Mouse (Mus musculus) liver, embryonic 13.5 days (tissue): ENCODE measurements around the gene Atxn7l2. TPM values are rescaled to one million over a fixed set of nuclear protein-coding genes. Genes with fewer than 3 reads are reported as not detected.
A peak's percentile ranks its signal among the peaks of the same experiment; 100 is the strongest.

Experiments used
- ATAC-seq: fragments of 200-750 bp; cut with Nextera tagmentation; 2 replicates; pipeline ENCODE4 v1.8.0; 2017; ENCODE audit warnings: low read depth, mild to moderate bottlenecking, moderate number of reproducible peaks, moderate library complexity
- DNase-seq: peaks from one replicate; pipeline ENCODE4 v3.0.0; 2022
- H3K27ac ChIP-seq: fragments of 300-500 bp; sonication (generic); 2 replicates; pipeline ENCODE4 v1.5.1; 2015; ENCODE audit warnings: moderate library complexity, mild to moderate bottlenecking, inconsistent platforms
- H3K27me3 ChIP-seq: fragments of 300-500 bp; sonication (generic); 2 replicates; pipeline ENCODE4 v1.6.1; 2015; ENCODE audit warnings: mild to moderate bottlenecking, inconsistent platforms
- H3K36me3 ChIP-seq: fragments of 300-500 bp; sonication (generic); 2 replicates; pipeline ENCODE4 v1.6.1; 2015; ENCODE audit warnings: mild to moderate bottlenecking, inconsistent platforms
- H3K4me1 ChIP-seq: fragments of 300-500 bp; sonication (generic); replicated peaks from 2 replicates; pipeline ENCODE4 v1.6.1; 2015; ENCODE audit warnings: inconsistent platforms
- H3K4me2 ChIP-seq: fragments of 300-500 bp; sonication (generic); 2 replicates; pipeline ENCODE4 v1.6.1; 2015; ENCODE audit warnings: inconsistent platforms, mild to moderate bottlenecking, moderate library complexity
- H3K4me3 ChIP-seq: fragments of 300-500 bp; sonication (generic); replicated peaks from 2 replicates; pipeline ENCODE4 v1.5.1; 2015; ENCODE audit warnings: mild to moderate bottlenecking, inconsistent platforms
- H3K9ac ChIP-seq: fragments of 300-500 bp; sonication (generic); 2 replicates; pipeline ENCODE4 v1.6.1; 2015; ENCODE audit warnings: mild to moderate bottlenecking, inconsistent platforms
- H3K9me3 ChIP-seq: fragments of 300-500 bp; sonication (generic); replicated peaks from 2 replicates; pipeline ENCODE4 v1.6.1; 2016; ENCODE audit warnings: inconsistent platforms
- WGBS: fragments of 180-500 bp; shearing (Covaris S2); methylation state at CpG from one replicate; pipeline ENCODE4 v1.1.7; 2015; ENCODE audit not compliant: insufficient replicate concordance; 5-methylcytosine and 5-hydroxymethylcytosine counted together
- polyA plus RNA-seq: library from polyadenylated mRNA; unstranded; fragments of >200 nt; fragmentation: Nextera tagmentation; extraction: Ambion mirVana; gene quantifications from 2 replicates; pipeline ENCODE4 v1.2.1, GENCODE M21; 2015

The Atxn7l2 gene
- polyA plus RNA-seq, 1 experiment from 2014 or later: 3.1 TPM

GRCm38 (mm10) chr3:108225711-108226557 is 15.2 kb upstream of the Atxn7l2 start:
- Histone ChIP-seq H3K4me1 (peaks cover 10% of the 10 kb centered on the region), H3K4me2 (peak overlapping the region; percentile 59), H3K4me3 (peak overlapping the region; percentile 45), H3K27ac (no peak overlapping the region), H3K9me3 (no peaks in the 10 kb centered on the region), H3K36me3 (no peaks in the 10 kb centered on the region), H3K9ac (0 out of 2 replicates have a peak overlapping the region, but pooled peaks have one; percentile 9), H3K27me3 (peaks cover 89% of the 10 kb centered on the region)
- 4% methylated on average over 65 of the region's 67 CpGs for WGBS
- ATAC-seq (no peak), DNase-seq (no peak)

DNA sequence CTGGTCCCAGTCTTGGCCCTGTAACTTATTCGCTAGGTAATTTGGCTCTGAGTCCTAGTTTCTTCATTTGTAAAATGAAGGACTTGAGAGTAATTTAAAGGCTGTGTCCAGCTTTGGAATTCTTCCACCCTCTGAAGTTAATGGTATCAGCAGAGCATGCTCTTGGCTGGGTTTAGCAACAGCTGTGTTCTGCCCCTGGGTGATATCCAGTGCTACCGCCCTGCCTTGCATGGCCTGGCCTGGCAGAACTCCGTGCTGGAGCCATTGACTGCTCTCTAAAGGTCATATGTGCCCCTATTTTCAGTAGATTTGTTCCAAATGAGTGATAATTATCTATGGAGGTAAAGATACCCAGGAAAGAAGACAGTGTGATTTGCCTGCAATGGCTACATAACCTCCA is 9.9 kb upstream of the Atxn7l2 start:
- H3K27ac ChIP-seq: no peak overlapping the region
- DNase-seq (no peak), ATAC-seq (no peak)
- H3K4me1 ChIP-seq: no peaks in the 10 kb centered on the region
- no peak overlapping the region for H3K4me2 ChIP-seq
- no peaks in the 10 kb centered on the region for H3K9me3 ChIP-seq
- H3K4me3 ChIP-seq: no peak overlapping the region
- H3K36me3 ChIP-seq: no peaks in the 10 kb centered on the region
- H3K9ac ChIP-seq: no peak overlapping the region
- 68% methylated on average over 3 of the region's 3 CpGs for WGBS
- peaks cover 75% of the 10 kb centered on the region for H3K27me3 ChIP-seq

DNA sequence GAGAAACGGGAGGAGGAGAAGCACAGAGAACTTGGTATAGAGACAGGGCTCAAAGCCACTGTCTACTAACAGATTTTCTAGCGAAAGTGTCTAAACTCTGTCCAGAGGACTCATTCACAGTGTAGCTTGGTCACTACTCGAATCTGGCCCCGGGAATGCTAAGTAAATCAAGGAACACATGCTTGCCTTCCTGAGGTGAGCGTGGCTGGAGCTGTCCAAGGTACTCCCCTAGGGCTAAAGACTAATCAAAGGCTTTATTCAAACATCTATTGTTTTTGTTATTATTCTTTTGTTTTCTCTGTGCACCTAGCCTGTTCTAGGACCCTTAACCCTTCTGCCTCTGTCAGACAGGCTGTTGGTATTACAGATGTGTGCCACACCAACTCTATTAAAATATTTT is 4.0 kb upstream of the Atxn7l2 start:
- no peak overlapping the region for H3K9ac ChIP-seq
- H3K4me3 ChIP-seq: no peak overlapping the region
- no peaks in the 10 kb centered on the region for H3K36me3 ChIP-seq
- H3K27me3 ChIP-seq: peaks cover 42% of the 10 kb centered on the region
- 12% methylated on average over 5 of the region's 5 CpGs for WGBS
- H3K27ac ChIP-seq: no peak overlapping the region
- no peak for ATAC-seq
- H3K4me1 ChIP-seq: peaks cover 11% of the 10 kb centered on the region
- no peak overlapping the region for H3K4me2 ChIP-seq
- no peaks in the 10 kb centered on the region for H3K9me3 ChIP-seq
- DNase-seq: no peak

DNA sequence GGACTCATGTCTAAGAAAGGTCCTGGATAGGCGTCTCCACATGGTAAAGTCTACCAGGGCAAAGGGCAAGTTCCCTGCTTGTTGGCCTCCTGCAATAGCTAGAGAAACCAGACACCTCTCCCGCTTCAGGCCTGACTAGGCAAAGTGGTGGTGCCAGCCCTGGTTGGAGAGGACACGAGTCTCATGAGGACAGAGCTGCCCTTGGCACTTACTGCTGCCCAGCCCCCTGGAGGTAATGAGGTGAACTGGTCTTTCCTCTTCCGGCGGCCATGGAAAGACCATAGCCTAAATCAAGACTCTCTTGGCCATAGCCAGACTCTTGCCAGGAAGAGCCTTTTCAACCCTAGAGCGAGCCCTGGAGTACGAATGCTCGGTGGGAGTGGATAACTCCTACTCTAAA is 1.7 kb upstream of the Atxn7l2 start:
- Histone ChIP-seq H3K27ac (no peak overlapping the region), H3K4me3 (no peak overlapping the region), H3K9me3 (no peaks in the 10 kb centered on the region), H3K4me2 (no peak overlapping the region), H3K36me3 (no peaks in the 10 kb centered on the region), H3K27me3 (peaks cover 33% of the 10 kb centered on the region), H3K4me1 (peaks cover 29% of the 10 kb centered on the region), H3K9ac (no peak overlapping the region)
- 71% methylated on average over 8 of the region's 8 CpGs for WGBS
- ATAC-seq: no peak
- DNase-seq: no peak

GRCm38 (mm10) chr3:108211845-108212244 is 1.1 kb upstream of the Atxn7l2 start:
- 72% methylated on average over 6 of the region's 6 CpGs for WGBS
- H3K4me2 ChIP-seq: 0 out of 2 replicates have a peak overlapping the region, but pooled peaks have one; percentile 97
- no peak overlapping the region for H3K27ac ChIP-seq
- peaks cover 4% of the 10 kb centered on the region; the same call in 1 of the 2 replicates for H3K36me3 ChIP-seq
- DNase-seq (no peak), ATAC-seq (no peak)
- no peak overlapping the region for H3K4me3 ChIP-seq
- H3K9ac ChIP-seq: no peak overlapping the region
- peaks cover 31% of the 10 kb centered on the region for H3K27me3 ChIP-seq
- H3K9me3 ChIP-seq: no peaks in the 10 kb centered on the region
- peaks cover 29% of the 10 kb centered on the region for H3K4me1 ChIP-seq

DNA sequence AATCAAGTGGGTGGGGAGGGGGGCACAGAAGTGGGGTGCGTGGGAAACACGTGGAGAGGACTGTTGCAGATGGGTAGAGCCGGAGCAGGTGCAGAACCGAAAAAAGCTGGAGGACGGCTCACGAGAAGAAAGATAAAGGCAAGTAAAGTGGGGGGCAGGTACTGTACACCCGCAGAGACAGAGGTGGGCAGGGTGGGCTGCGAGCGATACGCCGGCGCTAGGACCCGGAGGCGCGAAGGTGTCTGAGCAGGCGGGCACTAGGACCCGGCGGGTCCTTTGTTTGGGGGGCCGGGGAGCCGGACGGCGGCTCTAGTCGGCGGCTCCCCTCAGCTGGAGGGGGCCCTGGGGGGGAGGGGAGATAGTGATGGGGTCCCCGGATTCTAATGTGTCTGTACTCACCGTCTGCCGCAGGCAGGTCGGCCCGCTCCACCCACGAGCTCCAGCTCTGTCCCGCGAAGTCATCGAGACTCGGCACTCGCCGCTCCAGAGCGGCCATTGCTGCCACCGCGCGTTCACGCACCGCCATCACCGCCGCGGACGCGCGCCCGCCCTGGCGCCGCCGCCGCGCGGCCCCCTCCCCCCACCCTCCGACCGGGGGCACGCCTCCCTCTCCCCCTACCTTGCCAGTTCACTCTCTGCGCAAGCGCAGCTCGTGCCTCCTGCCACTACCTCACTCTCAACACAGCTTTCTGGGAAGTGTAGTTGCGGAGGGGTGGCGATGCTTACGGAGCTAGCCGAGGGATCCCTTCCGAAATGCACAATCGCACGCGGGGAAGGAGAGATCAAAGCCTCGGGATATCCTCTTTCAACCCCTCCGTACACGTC is 576 bp downstream of the Atxn7l2 start:
- H3K9ac ChIP-seq: peak overlapping the region; percentile 82
- H3K4me2 ChIP-seq: peak overlapping the region; percentile 97
- no peaks in the 10 kb centered on the region for H3K9me3 ChIP-seq
- peaks cover 20% of the 10 kb centered on the region for H3K36me3 ChIP-seq
- under 1% methylated on average over 71 of the region's 72 CpGs for WGBS
- peak overlapping the region; percentile 75 for H3K27ac ChIP-seq
- DNase-seq (peak; percentile 82), ATAC-seq (peak; percentile 91)
- H3K27me3 ChIP-seq: peaks cover 22% of the 10 kb centered on the region
- peak overlapping the region; percentile 76 for H3K4me3 ChIP-seq
- peaks cover 31% of the 10 kb centered on the region for H3K4me1 ChIP-seq

DNA sequence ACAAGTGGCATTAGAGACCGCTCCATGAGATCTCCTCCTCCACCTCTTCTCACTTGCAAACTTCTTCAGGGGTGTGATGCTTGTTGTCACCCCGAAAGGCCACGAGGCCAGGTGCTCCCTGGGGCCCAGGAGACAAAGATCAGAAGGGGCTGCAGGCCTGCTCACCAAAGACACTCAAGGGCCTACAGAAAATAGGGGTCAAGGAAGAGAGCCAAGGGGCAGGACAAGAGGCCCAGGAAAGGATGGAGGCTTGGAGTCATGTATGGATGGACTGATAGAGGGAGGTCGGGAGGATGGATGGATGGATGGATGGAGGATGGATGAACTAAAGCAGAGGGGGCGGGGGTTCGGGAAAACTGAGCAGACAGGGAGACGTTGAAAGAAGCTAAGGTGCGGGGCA is 1.2 kb downstream of the Atxn7l2 start:
- no peak overlapping the region for H3K27ac ChIP-seq
- ATAC-seq: no peak; the same call in 1 of the 2 replicates
- peak overlapping the region; percentile 76 for H3K4me3 ChIP-seq
- peak overlapping the region; percentile 82 for H3K9ac ChIP-seq
- no peaks in the 10 kb centered on the region for H3K9me3 ChIP-seq
- 15% methylated on average over 8 of the region's 8 CpGs for WGBS
- H3K4me2 ChIP-seq: peak overlapping the region; percentile 97
- no peak for DNase-seq
- H3K27me3 ChIP-seq: peaks cover 21% of the 10 kb centered on the region
- peaks cover 36% of the 10 kb centered on the region for H3K4me1 ChIP-seq
- H3K36me3 ChIP-seq: peaks cover 23% of the 10 kb centered on the region

DNA sequence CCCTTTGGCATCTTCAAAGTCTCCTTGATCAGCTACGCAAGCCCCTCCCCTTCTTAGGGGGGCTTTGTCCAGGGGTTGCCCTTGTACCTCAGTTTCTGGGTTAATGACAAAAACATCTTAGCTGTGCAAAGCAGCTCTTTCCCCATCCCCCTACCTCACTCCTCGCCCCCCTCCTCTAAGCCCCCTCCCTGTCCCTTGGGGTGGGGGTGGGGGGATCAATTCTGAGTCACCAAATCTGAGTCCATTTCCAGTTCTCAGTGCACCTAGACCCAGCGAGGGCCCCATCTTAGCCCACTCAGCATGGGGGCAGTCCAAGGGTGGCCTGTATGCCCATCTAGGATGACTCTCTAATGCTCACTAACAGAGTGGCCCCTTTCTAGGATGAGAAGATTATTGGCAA is 1.7 kb downstream of the Atxn7l2 start:
- Histone ChIP-seq H3K27me3 (peaks cover 15% of the 10 kb centered on the region), H3K9me3 (no peaks in the 10 kb centered on the region), H3K4me1 (peaks cover 40% of the 10 kb centered on the region), H3K4me2 (peak overlapping the region; percentile 97), H3K9ac (no peak overlapping the region), H3K36me3 (peaks cover 23% of the 10 kb centered on the region), H3K27ac (no peak overlapping the region), H3K4me3 (peak overlapping the region; percentile 76)
- ATAC-seq: no peak
- DNase-seq: no peak
- 76% methylated on average over 3 of the region's 3 CpGs for WGBS

- no peak for DNase-seq
- H3K36me3 ChIP-seq: peaks cover 36% of the 10 kb centered on the region
- H3K4me1 ChIP-seq: peaks cover 44% of the 10 kb centered on the region
- H3K9ac ChIP-seq: no peak overlapping the region
- no peak overlapping the region for H3K4me2 ChIP-seq
- no peak overlapping the region for H3K27ac ChIP-seq
- H3K27me3 ChIP-seq: peaks cover 4% of the 10 kb centered on the region; the same call in 1 of the 2 replicates
- no peak overlapping the region for H3K4me3 ChIP-seq
- H3K9me3 ChIP-seq: no peaks in the 10 kb centered on the region
- no peak for ATAC-seq
- WGBS: 86% methylated on average over 15 of the region's 15 CpGs
These were observed 3.9 kb downstream of the Atxn7l2 start for GRCm38 (mm10) chr3:108206731-108207375.

DNA sequence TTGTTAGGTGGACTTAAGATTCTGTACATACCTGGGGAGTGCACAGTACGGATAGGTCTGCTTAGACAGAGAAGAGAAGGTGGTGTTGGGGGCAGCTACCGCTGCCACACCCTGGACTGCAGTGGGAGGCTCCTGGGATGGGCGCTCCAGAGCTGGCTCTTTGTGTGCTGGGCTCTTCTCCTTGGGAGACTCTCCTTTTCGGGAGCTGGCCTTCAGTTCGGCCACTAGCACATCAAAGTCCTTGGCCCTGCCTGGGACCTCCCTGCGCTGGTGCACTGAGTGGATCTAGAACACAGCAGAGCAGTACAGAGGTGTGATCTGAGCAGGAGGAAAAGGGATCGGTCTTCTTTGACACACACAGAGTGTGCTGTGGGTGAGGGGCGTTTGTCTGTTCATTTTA is 5.1 kb downstream of the Atxn7l2 start:
- H3K27ac ChIP-seq: no peak overlapping the region
- H3K9ac ChIP-seq: no peak overlapping the region
- DNase-seq (no peak), ATAC-seq (no peak)
- no peaks in the 10 kb centered on the region for H3K9me3 ChIP-seq
- 78% methylated on average over 8 of the region's 8 CpGs for WGBS
- H3K36me3 ChIP-seq: peaks cover 36% of the 10 kb centered on the region
- H3K4me2 ChIP-seq: no peak overlapping the region
- H3K4me3 ChIP-seq: no peak overlapping the region
- peaks cover 45% of the 10 kb centered on the region for H3K4me1 ChIP-seq
- no peaks in the 10 kb centered on the region for H3K27me3 ChIP-seq

GRCm38 (mm10) chr3:108204470-108204869 is 6.3 kb downstream of the Atxn7l2 start:
- no peak overlapping the region for H3K4me2 ChIP-seq
- peaks cover 36% of the 10 kb centered on the region for H3K36me3 ChIP-seq
- no peak overlapping the region for H3K9ac ChIP-seq
- no peak overlapping the region for H3K4me3 ChIP-seq
- H3K9me3 ChIP-seq: no peaks in the 10 kb centered on the region
- DNase-seq: no peak
- H3K4me1 ChIP-seq: peaks cover 48% of the 10 kb centered on the region
- H3K27me3 ChIP-seq: no peaks in the 10 kb centered on the region
- H3K27ac ChIP-seq: no peak overlapping the region
- no peak for ATAC-seq
- WGBS: 74% methylated on average over 11 of the region's 11 CpGs
